Mouse (Mus musculus) left cerebral cortex, postnatal 10 days (tissue): ENCODE results near the gene Arl15. TPM values are rescaled to one million over a fixed set of nuclear protein-coding genes. Genes with fewer than 3 reads are reported as not detected.
A peak's percentile ranks its signal among the peaks of the same experiment; 100 is the strongest.

ENCODE experiments used
- DNase-seq, 2 experiments: peaks; one replicate each; pipeline ENCODE4 v3.0.0; 2021 to 2022; ENCODE audit warnings: low spot score in 2 of 2, mixed read lengths in 1 of 2; ENCODE audit errors: extremely low spot score in 1 of 2
- intact Hi-C: fragments of 180-260 bp; cut with DNase I; formaldehyde crosslinking; loops from one replicate; pipeline ENCODE4 v1.15.1; 2025
- total RNA-seq, 2 experiments: library from RNA; stranded (reverse); gene quantifications; 2 replicates each; pipeline ENCODE4 v1.2.3; 2021

Arl15 gene
- total RNA-seq, 2 experiments from 2014 or later = 53.8 to 59.3 TPM

DNA sequence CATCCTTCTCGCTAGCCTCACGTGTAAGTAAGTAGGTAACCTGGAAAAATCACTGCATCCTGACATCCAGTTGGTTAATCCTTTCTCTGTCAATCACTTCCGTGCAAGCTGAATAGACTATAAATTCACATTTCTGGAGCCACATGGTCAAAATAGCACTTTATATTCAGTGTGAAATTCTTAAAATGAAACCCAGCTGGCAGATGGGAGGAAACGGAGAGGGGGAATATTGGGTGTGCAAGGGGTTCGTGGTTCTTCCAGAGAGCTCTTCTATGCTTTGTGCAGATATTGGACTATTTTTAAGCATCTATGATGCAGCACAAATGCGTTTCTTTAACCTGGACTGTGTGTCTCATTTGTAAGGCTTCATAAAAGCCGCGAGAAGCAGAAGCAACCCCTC is 344.6 kb downstream of the Arl15 start:
- intact Hi-C loops = no loop called here
- peak in 1 of 2 experiments; percentile 22 for DNase-seq

DNA sequence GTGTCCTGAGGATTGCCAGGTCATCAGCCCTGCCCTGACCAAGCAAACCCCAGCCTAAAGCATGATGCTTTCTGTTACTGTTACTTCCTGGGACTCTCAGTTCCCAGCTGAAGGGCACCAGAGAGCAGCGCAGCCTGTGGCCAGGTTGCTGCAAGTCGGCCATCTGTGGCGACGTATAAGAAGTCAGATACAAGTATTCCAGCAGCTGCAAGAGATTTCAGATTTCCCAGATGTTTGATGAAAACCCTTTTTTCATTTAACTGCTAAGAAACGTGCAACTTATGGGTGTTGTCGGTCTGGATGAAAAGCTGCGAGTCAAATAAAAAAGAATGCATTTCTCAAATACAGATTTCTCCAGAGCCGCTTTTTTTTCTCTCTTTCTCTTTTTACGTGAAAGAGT is 345.3 kb downstream of the Arl15 start:
- intact Hi-C loops = no loop called here
- DNase-seq = no peak

DNA sequence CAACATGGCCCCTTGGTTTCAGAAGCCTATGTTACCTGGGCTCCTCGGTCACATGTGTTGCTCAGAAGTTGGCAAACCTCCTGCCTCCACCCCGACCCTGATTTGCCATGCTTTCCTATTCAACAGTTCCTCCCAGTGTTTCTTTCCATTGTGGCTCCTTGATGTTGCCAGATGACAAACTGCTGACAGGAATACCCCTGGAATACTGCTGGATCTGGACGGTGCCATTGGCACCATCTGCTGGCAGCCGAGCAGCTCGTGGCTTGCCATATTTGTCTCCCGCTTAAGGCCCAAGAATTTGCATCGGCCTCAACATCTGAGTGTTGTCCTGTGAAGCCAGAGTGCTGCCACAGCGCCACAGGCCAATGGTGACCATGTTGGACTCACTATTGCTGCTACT is 348.5 kb downstream of the Arl15 start:
- intact Hi-C loops = no loop called here
- DNase-seq = no peak

DNA sequence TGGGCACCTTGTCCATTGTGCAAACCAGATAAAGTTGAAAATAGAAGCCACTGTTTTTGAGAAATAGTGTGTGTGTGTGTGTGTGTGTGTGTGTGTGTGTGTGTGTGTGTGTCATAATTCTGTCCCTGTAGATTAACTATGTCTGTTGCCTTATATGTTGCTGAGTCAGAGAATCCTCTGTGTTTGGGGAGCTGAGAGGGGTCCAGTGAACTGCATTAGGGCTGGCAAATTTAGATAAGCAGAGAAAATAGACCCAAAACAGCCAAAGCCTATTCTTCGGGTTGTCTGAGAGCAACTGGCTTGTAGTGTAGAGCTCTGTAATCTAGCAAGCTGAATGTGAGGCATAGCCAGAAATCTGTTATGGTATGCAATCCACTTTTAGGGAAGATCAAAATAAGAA is 348.9 kb downstream of the Arl15 start:
- intact Hi-C loops = no loop called here
- DNase-seq = no peak

DNA sequence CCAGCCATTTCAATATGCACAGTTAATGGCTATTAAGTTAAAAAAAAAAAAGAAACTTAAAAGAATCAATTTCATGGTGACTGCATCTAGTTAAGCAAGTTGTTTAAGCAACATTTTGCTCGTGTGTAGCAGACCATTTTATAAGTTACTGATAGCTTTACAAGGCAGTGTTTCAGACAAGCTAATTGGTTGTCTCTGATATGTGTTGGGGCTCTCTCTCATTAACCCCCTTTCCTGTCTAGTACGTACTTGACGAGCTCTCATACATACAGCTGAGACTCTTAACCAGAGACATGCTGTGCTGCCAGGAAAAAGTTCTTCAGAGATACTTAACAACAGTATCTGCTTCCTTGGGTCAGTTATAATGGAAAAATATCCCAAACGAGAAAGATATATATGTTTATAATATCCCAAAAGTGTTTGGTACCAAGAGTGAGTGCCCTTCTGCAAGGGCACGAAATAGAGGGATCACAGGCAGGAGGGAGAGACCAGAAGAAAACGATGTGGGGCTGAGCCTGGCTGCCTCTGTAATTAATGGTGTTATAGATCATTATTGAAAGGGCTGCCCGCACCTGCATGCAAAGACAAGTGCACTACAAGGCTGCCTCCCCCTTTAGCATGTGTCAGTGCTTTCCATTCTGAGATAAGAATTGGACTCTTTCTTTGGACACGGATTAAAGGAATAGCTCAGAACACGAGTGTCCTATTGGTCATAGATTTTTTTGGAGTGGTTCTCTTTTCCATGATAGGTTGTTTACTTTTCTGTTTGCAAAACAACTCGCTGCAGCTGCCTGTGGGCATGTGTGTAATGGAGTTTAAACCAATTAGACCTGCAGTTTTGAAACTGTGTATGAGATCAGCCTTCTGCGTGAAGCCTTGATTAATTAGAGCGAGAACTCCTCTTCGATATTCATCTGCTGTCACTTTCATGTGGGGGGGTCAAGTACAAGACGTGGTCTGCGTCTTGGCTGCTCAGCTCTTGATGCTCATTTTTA is 350.0 kb downstream of the Arl15 start:
- DNase-seq = no peak
- intact Hi-C loops = no loop called here

DNA sequence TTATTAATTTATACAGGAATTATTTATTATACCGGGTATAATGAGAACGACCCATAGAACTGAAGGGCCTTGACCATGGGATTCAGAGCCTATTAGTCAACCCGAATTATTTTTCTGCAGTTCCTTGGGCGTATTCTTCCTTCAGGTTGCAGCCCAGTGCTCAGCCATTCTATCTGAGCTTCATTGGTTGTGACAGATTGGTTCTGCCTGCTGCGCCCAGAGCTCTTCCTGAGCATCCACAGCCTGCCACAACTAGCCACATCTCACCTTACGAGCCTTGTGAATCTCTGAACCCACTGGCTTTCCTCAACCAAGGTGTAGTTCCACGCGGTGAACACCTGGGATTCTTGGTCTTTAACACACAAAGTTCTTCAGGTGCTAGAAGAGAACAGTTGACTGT is 350.9 kb downstream of the Arl15 start:
- intact Hi-C loops = no loop called here

DNA sequence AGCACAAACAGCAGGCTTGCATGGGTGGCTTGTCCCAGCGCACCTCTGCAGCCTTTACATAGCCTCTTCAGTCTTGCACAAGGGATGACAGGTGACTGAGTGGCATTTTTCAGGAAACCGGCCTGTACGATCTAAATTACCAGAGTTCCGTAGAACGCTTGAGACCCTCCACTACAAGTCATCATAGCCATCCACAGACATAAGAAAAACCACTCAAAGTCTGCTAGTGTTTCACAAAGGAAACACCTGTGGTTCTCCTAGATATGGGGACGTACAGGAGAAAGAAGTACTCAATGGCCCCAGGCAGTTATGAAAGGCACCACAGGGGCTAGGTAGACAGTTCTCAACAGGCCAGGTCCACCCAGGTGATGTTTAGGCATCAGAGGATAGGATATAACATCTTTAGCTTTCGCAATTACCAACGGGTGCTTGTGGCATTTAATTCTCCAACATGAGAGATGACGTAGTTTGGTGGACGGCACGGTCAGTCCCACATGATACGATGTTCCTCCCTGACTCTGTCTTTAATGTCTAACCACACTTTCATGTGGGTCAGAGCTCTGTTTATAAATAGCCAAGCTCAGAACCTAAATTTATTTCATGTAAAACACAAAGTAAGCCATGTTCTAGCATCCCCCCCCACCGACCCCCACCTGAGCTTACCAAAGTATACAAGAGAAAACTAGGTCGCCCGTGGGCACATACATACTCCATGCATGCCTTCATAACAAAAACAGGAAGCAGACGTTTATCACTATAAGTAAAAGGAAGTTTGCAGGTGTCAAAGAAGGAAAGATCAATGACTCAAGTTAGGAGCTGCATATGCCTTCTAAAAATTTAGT is 356.8 kb downstream of the Arl15 start:
- intact Hi-C loops = no loop called here
- DNase-seq = no peak

More for the DNA sequence above, 350.9 kb downstream of the Arl15 start:
- DNase-seq = no peak

DNA sequence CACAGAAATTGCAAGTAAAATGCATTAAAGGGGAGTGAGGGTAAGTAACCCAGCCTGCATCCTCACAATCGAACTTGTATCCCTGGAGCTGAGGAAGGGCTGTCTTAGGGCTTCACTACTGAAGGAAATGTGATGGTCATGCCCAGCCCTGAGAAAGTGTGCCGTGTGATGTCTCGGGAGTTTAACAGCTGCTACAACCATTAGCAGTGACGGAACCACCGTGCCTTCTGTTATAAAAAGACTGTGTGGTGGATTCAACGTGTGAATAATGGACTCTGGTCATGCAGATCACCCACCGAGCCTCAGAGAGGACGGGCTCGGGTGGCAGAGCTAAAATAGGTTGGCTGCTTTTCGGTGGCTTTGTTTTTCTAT is 357.4 kb downstream of the Arl15 start:
- no peak for DNase-seq
- intact Hi-C loops = no loop called here

DNA sequence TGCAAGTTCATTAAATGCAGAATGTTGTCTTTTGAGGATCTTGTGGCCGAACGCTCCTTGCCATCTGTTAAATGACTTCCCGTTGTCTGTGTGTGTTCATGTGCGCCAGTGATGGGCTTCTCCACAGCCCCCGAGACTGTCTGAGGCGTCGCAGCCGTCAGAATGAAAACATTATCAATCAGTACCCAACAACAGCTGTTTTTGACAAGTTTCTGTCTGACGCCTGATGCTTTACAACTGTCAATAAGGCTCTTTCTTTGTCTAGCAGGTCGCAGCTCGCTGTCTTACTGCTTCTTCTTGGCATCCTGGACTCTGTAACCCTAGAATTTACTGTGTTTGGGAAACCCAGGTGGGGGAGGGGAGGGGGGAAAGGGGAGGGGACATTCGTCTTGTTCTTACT is 362.4 kb downstream of the Arl15 start:
- DNase-seq = no peak
- intact Hi-C loops = no loop called here

DNA sequence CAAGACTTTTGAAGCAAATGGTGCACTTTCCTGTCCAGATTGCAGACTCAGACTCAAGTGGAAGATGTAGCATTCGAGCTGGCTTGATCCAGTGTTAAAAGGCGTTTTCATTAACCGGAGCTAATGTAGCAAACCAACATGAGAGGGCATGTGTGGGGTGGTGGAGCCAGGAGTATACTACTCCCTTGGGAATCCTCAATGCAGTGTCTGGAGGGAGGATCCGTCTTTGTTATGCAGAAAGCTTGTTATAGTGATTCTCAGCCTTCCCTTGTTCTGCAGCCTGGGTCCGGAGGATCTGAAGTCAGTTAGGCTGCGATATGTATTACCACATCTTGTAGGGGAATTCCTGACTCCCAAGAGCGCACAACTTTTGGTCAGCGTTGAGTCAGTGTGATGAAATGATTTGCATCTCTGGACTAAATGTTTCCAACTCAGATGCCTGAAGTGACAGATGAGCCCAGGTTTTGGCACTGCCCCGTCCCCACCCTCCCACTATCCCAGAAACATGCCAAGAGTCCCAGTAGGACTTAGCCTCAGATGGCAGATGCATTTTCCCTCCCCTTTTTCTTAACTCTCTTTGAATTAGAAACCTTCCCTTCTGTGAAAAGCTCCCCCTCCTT is 363.9 kb downstream of the Arl15 start:
- intact Hi-C loops = no loop called here
- DNase-seq = no peak

DNA sequence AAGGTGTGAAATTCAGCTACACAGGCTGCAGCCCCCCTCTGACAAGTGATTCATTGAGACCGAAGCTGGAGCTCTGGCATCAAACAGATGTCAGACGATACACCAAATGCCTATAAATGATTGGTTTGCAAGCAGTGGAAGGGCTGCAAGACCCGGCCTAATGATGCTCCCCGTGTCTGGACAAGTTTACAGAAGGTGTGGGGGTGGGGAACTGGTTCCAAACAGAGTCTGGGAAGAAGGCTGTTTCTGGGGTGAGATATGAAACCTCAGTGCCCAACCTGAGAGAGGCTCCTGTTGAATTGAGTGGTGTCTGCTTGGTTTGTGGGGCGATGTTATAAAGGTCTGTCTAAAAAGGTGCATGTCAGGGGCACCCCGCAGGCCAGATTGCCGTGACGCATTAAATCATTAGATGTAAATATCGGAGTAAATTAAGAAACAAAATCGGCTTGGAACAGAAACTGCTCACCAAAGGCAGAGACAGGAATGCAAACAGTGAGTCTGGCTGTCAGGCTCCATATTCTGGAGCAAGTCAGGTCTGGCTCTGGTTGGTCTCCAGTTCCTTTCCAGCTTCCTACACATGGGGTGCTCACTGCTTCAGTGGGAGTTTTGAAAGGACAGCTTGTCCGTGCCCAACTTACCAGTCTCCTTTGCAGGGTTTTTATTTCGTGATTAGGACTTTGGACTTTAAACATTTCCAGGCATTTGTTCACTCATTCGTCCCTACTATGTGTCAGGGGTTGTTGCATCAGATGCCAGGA is 365.5 kb downstream of the Arl15 start:
- DNase-seq = no peak
- intact Hi-C loops = no loop called here

DNA sequence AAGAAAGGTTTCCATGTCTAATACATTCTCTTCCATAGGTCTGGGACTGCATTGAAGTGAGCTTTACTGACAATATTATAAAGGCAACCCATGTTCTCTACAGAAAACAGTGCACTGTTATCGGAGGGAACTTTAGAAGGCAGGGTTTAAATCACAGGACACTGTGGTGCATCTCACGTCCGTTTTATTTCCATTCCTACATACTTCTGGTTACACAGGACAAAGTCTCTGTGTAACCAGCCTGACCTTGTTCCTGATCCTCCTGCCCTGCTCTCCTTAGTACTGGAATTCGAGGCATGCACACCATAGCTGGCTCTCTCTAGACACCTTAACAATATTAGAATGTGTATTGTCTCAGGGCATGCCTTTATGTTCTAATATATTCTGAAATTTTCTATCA is 368.4 kb downstream of the Arl15 start:
- no peak for DNase-seq
- intact Hi-C loops = no loop called here

DNA sequence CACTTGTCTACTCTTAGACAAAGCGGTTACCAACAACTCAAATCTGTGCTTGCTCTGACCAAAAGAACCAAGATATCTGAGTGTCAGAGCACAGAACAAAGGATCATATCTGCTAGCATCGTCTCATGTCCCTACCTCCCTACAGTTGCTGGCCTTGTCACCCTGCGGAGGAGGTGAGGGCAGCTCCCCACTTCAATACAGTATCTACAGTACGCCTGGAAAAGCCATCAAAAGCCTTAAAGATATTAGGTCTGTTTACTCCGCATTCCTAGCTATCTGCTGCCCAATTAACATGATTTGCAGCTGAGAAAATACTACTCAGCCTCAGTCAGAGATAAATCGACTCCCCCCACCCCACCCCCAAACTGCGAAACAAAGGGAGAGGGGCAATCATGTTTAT is 371.3 kb downstream of the Arl15 start:
- no peak for DNase-seq
- intact Hi-C loops = no loop called here

DNA sequence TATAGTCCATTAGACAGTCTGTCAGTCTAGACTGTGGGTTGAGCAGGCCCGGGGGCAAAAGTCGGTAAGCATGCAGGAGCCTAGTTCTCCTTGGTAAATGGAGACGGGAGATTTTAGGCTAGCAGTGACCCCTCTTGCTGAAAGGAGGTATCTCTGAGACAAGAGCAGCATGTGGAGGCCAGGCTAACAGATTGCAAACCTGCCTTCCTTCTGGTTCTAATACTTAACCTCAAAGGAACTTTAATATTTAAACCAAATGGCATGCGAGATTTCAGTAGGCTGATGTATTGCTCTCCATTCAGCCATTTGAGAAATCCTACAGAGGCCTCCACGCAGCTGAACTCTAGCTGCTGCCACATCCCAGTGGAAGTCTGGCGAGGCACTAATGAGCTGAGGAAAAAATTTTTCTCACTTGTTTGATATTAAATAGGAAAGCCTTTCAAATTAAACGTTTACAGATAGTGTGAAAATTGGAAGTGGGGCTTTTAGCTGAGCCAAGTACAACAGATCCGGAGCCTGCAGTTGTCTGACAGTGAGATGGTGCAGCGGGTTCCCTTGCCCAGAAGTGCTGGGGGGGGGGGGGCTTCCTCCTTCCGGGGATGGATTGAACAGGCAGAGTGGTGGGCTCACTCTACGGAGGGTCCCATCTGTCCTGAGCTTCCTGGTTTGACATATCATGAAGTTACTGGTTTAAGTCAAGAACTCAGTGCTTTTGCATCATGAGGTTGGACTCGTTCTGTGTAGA is 372.3 kb downstream of the Arl15 start:
- no peak for DNase-seq
- intact Hi-C loops = no loop called here

DNA sequence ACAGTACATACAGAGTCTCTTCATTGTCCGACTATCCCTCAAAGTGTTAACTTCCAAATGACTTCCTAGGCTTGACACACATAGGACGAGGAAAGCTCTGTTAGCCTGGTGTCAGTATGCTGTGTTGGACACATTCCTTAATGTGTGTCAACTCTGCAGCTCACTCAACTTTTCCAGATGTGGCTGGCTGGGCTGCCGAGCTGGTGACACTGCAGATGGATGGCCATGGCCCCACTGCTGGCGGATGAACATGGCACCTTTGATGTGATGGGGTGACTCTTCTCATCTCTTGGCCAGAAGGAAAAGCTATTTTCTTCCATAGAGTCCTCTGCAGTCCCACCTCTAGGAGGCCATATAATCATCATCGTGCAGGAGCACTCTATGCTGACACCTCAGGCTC is 375.8 kb downstream of the Arl15 start:
- intact Hi-C loops = no loop called here
- no peak for DNase-seq

DNA sequence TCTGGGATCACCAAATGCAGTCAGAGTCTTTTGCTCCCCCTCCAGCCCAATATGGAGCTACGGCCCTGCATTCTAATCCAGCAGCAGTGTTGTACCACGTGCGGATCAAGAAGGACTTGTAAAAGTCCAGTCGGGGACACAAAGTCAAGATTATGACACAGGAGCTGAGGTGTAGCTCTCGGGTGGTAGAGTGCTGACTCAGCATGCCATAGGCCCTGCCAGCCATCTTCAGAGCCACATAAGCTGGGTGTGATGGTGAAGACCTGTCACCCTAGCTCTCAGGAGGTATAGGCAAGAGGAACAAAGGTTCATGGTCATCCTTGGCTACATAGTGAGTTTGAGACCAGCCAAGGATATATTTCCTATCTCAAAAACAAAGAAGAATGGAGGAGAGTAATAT is 377.2 kb downstream of the Arl15 start:
- no peak for DNase-seq

DNA sequence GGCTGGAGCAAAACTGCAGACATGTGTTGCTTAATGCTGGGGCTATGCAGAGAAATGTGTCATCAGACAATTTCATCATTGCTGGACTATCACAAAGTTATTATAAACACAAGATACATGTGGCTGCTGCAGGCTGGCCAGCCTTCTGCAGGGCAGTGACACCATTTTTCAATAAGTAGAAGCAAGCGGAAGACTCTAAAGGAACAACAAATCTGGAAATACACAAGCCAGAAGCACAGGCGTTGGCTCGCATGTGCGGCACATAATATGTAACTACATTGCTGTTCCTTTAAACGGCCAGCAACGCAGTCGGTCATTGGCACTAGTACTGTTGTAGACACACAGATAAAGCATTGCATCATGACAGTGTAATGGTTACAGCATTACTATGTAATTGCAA is 393.8 kb downstream of the Arl15 start:
- intact Hi-C loops = no loop called here
- DNase-seq = no peak

More for the DNA sequence above, 377.2 kb downstream of the Arl15 start:
- intact Hi-C loops = no loop called here

DNA sequence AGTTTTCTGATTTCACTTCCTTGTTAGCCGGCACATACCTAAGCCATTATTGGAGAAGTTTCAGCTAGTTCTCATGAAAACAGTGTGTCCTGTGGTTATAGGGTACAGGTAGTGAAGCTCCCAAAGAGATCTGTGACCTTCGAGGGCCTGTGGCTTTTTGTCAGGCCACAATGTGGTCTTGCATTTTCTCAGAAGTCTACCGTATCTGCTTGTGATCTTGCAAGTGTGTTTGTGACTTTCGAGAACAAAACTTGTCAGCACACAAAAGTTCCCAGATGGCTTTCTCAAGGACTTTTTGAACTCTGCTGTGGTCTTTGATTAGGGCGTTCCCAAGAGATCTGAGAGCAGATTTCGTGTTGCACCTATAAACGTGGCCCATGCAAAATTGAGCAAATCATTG is 394.5 kb downstream of the Arl15 start:
- no peak for DNase-seq
- intact Hi-C loops = no loop called here
